Mouse (Mus musculus) limb, embryonic 15.5 days (tissue): ENCODE measurements at regions not wholly inside any gene's neighbourhood (a gene's known extent, or its start where the extent isn't known, plus 50 kb on each side); places are given as distances from the start of the nearest gene placed in this dataset.

Experiments used
- ATAC-seq: fragments of 200-750 bp; cut with Nextera tagmentation; 2 replicates; pipeline ENCODE4 v1.8.0; 2017; ENCODE audit warnings: low read depth, moderate TSS enrichment; ENCODE audit not compliant: insufficient number of reproducible peaks, low FRiP score, low TSS enrichment
- H3K27ac ChIP-seq: fragments of 300-500 bp; sonication (generic); 2 replicates; pipeline ENCODE4 v1.5.1; 2015; ENCODE audit warnings: moderate library complexity, mild to moderate bottlenecking, inconsistent platforms
- H3K27me3 ChIP-seq: fragments of 300-500 bp; sonication (generic); 2 replicates; pipeline ENCODE4 v1.6.1; 2015; ENCODE audit warnings: inconsistent platforms
- H3K36me3 ChIP-seq: fragments of 300-500 bp; sonication (generic); 2 replicates; pipeline ENCODE4 v1.6.1; 2015; ENCODE audit warnings: inconsistent platforms
- H3K4me1 ChIP-seq: fragments of 300-500 bp; sonication (generic); 2 replicates; pipeline ENCODE4 v1.6.1; 2015; ENCODE audit warnings: inconsistent platforms
- H3K4me2 ChIP-seq: fragments of 300-500 bp; sonication (generic); 2 replicates; pipeline ENCODE4 v1.6.1; 2015; ENCODE audit warnings: mild to moderate bottlenecking, inconsistent platforms
- H3K4me3 ChIP-seq: fragments of 300-500 bp; sonication (generic); 2 replicates; pipeline ENCODE4 v1.5.1; 2015; ENCODE audit warnings: mild to moderate bottlenecking, inconsistent platforms
- H3K9ac ChIP-seq: fragments of 300-500 bp; sonication (generic); 2 replicates; pipeline ENCODE4 v1.6.1; 2015; ENCODE audit warnings: inconsistent platforms
- H3K9me3 ChIP-seq: fragments of 300-500 bp; sonication (generic); 2 replicates; pipeline ENCODE4 v1.6.1; 2016; ENCODE audit warnings: inconsistent platforms
- WGBS: fragments of 180-500 bp; shearing (Covaris S2); methylation state at CpG from one replicate; pipeline ENCODE4 v1.1.7; 2015; 5-methylcytosine and 5-hydroxymethylcytosine counted together

DNA sequence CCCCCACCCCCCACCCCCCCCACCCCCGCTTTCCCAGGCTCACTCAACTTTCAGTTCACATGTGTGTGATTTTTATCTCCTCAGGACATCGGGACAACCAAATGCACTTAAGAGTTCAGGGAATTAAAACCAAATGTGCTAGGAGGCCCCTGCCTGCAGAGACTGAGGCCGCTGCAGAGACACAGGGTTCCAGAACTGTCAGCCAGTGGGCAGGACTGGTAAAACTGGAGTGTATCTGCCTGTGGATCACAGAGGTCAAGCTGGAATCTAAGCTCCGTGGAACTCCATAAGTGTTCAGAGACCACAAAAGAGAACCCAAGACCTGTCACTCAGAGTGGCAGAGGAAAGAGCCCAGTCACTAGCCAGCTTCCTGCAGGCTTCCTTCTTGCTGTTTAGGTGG lies 138.3 kb downstream of the Bmp7 start:
- H3K27ac ChIP-seq: no peak overlapping the region
- H3K4me3 ChIP-seq: no peak overlapping the region
- no peak for ATAC-seq
- no peak overlapping the region for H3K9ac ChIP-seq
- H3K27me3 ChIP-seq: 0 out of 2 replicates have a peak, but pooled peaks cover 4% of the 10 kb centered on the region
- H3K9me3 ChIP-seq: no peaks in the 10 kb centered on the region
- H3K4me2 ChIP-seq: no peak overlapping the region
- peaks cover 19% of the 10 kb centered on the region for H3K4me1 ChIP-seq
- H3K36me3 ChIP-seq: no peaks in the 10 kb centered on the region
- 10% methylated on average over 4 of the region's 4 CpGs for WGBS

DNA sequence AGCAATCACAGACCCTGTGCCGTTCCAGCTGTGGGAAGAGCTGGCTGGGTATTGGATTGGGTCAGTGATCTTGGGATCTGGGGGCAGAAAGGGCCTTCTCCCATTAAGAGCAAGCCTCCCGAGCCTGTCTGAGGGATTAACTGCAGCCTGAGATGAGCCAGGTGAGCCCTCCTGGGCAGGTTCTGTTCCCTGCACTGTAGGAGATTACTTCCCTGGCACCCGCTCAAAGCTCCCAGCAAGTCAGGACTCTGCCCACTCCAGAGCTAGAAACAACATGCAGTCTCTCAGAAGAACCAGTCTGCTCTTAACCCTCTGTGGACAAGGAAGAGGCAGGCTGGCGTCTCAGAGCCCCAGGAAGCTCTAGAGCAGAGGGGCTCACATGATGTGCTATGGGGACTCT lies 132.7 kb downstream of the Bmp7 start:
- peaks cover 21% of the 10 kb centered on the region for H3K4me1 ChIP-seq
- no peak for ATAC-seq
- no peaks in the 10 kb centered on the region for H3K27me3 ChIP-seq
- WGBS: 52% methylated on average over 4 of the region's 4 CpGs
- H3K9me3 ChIP-seq: no peaks in the 10 kb centered on the region
- H3K9ac ChIP-seq: no peak overlapping the region
- no peaks in the 10 kb centered on the region for H3K36me3 ChIP-seq
- H3K27ac ChIP-seq: no peak overlapping the region
- no peak overlapping the region for H3K4me2 ChIP-seq
- H3K4me3 ChIP-seq: no peak overlapping the region

DNA sequence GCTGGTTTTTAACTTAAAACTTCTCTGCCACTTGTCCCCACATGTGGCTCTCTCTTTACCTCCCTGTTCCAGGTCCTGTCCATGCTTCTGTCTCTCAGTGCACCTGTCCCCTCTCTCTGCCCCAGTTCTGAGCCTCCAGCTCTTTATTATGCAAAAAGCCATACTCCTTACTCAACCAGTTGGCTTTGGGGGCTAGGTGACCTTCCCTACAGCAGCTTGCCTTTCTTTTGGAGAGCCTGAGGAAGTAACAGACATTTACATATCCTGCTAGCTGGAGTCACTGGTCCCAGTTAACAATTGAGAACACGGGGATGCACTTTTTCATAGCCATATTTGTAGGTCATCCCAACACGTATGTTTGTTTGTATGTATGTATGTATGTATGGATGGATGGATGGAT lies 130.8 kb downstream of the Bmp7 start:
- WGBS: 92% methylated on average over 2 of the region's 2 CpGs
- ATAC-seq: no peak
- H3K36me3 ChIP-seq: no peaks in the 10 kb centered on the region
- no peak overlapping the region for H3K4me2 ChIP-seq
- peaks cover 36% of the 10 kb centered on the region for H3K4me1 ChIP-seq
- no peak overlapping the region for H3K4me3 ChIP-seq
- no peak overlapping the region for H3K9ac ChIP-seq
- no peaks in the 10 kb centered on the region for H3K27me3 ChIP-seq
- H3K27ac ChIP-seq: no peak overlapping the region
- no peaks in the 10 kb centered on the region for H3K9me3 ChIP-seq

DNA sequence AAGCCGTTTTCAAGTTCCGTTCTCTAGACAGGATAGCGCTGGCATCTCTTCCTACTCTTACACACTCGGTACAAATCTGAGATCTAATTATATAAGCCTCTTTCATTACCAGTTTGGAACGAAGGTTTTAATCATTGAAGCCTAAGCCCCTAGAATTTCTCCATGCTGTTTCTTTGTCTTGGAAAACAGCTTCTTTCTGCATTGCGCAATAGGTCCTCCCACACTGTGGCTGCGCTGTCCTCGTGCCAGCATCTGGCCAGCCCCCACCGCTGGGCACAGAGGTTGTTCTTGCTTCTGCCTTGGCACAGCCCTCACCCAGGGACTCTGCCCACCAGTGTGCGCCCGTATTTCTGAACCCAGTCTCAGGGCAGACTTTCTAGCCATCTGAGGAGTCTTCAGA lies 126.8 kb downstream of the Bmp7 start:
- no peak overlapping the region for H3K4me3 ChIP-seq
- 0 out of 2 replicates have a peak, but pooled peaks cover 6% of the 10 kb centered on the region for H3K27me3 ChIP-seq
- no peaks in the 10 kb centered on the region for H3K9me3 ChIP-seq
- no peaks in the 10 kb centered on the region for H3K36me3 ChIP-seq
- H3K4me2 ChIP-seq: no peak overlapping the region
- peaks cover 44% of the 10 kb centered on the region for H3K4me1 ChIP-seq
- no peak for ATAC-seq
- H3K27ac ChIP-seq: peak overlapping the region; percentile 47; the same call in 1 of the 2 replicates
- no peak overlapping the region for H3K9ac ChIP-seq
- 58% methylated on average over 11 of the region's 11 CpGs for WGBS

DNA sequence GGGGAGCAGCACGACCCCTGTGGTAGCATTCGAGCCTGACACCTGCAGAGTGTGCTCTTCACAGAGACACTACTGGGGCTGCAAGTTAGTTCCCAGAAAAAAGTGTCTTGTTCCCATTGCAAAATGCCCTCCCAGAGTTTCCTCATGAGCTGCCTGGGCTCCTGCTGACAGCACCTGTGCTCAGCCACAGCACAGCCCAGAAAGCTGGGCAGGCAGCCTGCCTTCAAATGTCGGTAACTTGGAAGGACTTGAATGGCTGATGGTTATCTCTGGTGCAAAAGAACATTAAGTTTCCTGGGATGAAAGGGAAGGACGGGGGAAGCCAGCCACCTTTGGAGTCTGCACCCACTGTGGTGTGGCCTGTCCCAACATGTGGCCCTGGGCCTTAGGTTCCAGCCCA lies 126.2 kb downstream of the Bmp7 start:
- no peaks in the 10 kb centered on the region for H3K36me3 ChIP-seq
- WGBS: 36% methylated on average over 4 of the region's 4 CpGs
- H3K4me3 ChIP-seq: no peak overlapping the region
- no peak overlapping the region for H3K4me2 ChIP-seq
- peaks cover 44% of the 10 kb centered on the region for H3K4me1 ChIP-seq
- 0 out of 2 replicates have a peak, but pooled peaks cover 6% of the 10 kb centered on the region for H3K27me3 ChIP-seq
- peak overlapping the region; percentile 7; the same call in 1 of the 2 replicates for H3K27ac ChIP-seq
- H3K9ac ChIP-seq: no peak overlapping the region
- H3K9me3 ChIP-seq: no peaks in the 10 kb centered on the region
- no peak for ATAC-seq

DNA sequence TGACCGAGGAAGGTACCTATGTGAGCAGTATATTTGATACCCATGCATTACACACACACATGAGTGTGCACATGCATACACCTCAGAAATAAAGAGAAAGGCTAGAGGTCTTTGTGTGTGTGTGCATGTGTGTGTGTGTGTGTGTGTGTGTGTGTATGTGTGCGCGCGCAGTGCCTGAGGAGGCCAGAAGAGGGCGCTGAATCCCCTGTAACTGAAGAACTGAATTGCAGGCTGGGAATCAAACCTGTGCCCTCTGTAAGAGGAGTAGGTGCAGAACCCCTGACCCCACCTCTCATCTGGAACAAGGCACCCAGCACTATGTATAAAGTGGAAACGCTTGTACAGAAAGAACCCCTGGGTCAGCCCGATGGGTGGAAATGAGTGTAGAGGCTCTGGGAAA lies 125.0 kb downstream of the Bmp7 start:
- Histone ChIP-seq H3K27me3 (0 out of 2 replicates have a peak, but pooled peaks cover 6% of the 10 kb centered on the region), H3K9ac (no peak overlapping the region), H3K27ac (no peak overlapping the region), H3K36me3 (no peaks in the 10 kb centered on the region), H3K4me2 (no peak overlapping the region), H3K9me3 (no peaks in the 10 kb centered on the region), H3K4me3 (no peak overlapping the region), H3K4me1 (peaks cover 44% of the 10 kb centered on the region)
- ATAC-seq: no peak
- 95% methylated on average over 7 of the region's 7 CpGs for WGBS

DNA sequence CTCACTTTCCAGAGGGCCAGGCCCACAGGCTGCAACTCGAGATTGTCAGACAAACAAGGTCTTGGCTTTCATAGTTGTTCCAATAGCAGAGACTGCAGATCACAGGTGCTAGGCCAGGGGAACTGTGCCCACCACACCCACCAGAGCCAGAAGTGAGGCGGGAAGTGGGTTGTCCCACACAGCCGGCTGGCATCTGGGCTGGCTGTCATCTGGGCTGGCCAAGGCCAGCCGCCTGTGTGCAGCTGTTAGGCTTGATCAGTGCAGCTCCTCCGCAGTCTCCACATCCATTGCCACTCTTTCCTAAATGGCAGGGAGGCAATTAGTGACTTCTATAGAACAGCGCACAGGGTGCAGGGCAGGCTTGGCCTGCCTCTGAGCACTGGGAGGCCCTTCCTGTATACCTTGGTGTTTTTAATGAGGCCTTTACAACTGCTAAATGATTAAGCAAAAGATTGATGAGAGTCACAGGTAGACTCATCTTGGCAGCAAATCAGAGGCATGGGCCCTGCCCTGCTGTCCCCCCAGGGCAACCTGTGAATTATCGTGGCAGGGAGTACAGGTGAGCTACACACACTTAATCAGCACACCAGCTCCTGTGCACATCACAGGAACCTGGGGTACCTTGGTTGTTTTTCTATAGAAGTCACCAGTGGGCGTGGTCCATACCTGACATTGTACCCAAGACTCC lies 122.9 kb downstream of the Bmp7 start:
- H3K4me3 ChIP-seq: no peak overlapping the region
- H3K9me3 ChIP-seq: no peaks in the 10 kb centered on the region
- H3K27me3 ChIP-seq: 0 out of 2 replicates have a peak, but pooled peaks cover 6% of the 10 kb centered on the region
- H3K4me2 ChIP-seq: no peak overlapping the region
- 0 out of 2 replicates have a peak, but pooled peaks have one; percentile 53 for ATAC-seq
- H3K27ac ChIP-seq: peak overlapping the region; percentile 43; the same call in 1 of the 2 replicates
- H3K36me3 ChIP-seq: no peaks in the 10 kb centered on the region
- no peak overlapping the region for H3K9ac ChIP-seq
- H3K4me1 ChIP-seq: peaks cover 28% of the 10 kb centered on the region
- WGBS: 35% methylated on average over 8 of the region's 8 CpGs
